Mouse (Mus musculus) heart, adult 2 months (tissue): ENCODE results near the gene E330017A01Rik.

Experiments
- CTCF ChIP-seq: fragments of 200-600 bp; IDR thresholded peaks from 2 replicates; pipeline ENCODE4 v1.8.1; 2022; ENCODE audit warnings: antibody characterized with exemption, mild to moderate bottlenecking, moderate library complexity
- EP300 ChIP-seq: fragments of 200-500 bp; IDR thresholded peaks from 2 replicates; pipeline ENCODE4 v1.6.1; 2011; ENCODE audit warnings: low read depth, low read length, control low read depth; ENCODE audit not compliant: insufficient read depth
- POLR2A ChIP-seq: fragments of 200-500 bp; IDR thresholded peaks from 2 replicates; pipeline ENCODE4 v1.6.1; 2011; ENCODE audit warnings: mild to moderate bottlenecking, low read depth, low read length, control low read depth; ENCODE audit not compliant: insufficient read depth

DNA sequence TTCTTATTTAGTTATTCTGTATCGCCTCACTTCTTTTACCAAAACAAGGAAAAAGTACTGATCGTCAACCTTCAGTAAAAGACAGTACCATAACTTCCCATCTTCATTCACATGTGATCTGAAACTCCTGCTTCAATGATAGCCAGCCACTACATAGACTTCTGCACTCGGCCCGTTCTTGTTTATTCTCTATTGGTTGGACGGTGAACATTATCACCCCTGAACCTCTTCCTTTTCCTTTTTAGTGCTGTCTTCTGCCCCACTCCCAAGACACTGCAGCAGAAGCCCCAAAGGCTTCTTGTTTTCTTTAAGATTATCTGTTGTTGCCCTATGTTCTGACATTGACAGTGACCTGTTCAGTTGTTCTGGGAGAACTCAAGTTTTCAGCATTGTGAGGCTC is 9.6 kb downstream of the E330017A01Rik start:
- TF ChIP-seq POLR2A (no peak), CTCF (no peak), EP300 (no peak)
